Mouse (Mus musculus) embryo, embryonic 9.5 days (tissue): ENCODE measurements around the gene Smarca5.

Source experiments
- DNase-seq: peaks from one replicate; pipeline ENCODE4 v3.0.0-alpha.2; 2017; ENCODE audit errors: extremely low spot score

Gene Smarca5

GRCm38 (mm10) chr8:80669277-80669901, 69.9 kb downstream of the Smarca5 start:
- no peak for DNase-seq

- DNase-seq = no peak
Observed at GRCm38 (mm10) chr8:80663476-80663875, 75.8 kb downstream of the Smarca5 start.

GRCm38 (mm10) chr8:80661055-80661454, 78.2 kb downstream of the Smarca5 start:
- no peak for DNase-seq

GRCm38 (mm10) chr8:80657639-80658038, 81.7 kb downstream of the Smarca5 start:
- DNase-seq = peak; percentile 11
